Mouse (Mus musculus): ENCODE measurements around the gene Ccin.

Ccin gene

DNA sequence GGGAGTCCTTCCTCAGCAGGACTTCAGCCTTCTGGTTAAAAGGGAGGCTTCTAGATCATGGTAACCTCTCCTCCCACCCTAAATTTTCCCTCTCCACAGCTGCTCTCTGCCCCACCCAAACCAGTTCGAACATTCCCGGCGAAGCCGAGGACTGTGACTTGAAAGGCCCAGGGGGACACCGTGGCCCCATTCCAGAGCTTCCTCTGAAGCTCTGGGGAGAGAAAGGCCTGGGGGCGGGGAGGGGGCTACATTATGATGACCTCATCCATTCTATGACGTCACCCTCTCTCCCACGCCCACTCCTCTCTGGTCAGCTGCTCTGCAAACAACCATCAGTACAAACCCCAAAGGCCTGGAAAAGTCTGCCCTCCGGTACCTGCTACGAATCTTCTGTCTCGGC is at the start of gene Ccin:
Gene Ccin, plus strand, starts transcription at position 303 of the 400 bp plus-strand sequence.
- no peak for DNase-seq (ENCODE audit: low read depth)

GRCm38 (mm10) chr4:43936186-43936585 is 47.1 kb upstream of the Ccin start:
- DNase-seq (ENCODE audit: low read depth), result peak; percentile 70

DNA sequence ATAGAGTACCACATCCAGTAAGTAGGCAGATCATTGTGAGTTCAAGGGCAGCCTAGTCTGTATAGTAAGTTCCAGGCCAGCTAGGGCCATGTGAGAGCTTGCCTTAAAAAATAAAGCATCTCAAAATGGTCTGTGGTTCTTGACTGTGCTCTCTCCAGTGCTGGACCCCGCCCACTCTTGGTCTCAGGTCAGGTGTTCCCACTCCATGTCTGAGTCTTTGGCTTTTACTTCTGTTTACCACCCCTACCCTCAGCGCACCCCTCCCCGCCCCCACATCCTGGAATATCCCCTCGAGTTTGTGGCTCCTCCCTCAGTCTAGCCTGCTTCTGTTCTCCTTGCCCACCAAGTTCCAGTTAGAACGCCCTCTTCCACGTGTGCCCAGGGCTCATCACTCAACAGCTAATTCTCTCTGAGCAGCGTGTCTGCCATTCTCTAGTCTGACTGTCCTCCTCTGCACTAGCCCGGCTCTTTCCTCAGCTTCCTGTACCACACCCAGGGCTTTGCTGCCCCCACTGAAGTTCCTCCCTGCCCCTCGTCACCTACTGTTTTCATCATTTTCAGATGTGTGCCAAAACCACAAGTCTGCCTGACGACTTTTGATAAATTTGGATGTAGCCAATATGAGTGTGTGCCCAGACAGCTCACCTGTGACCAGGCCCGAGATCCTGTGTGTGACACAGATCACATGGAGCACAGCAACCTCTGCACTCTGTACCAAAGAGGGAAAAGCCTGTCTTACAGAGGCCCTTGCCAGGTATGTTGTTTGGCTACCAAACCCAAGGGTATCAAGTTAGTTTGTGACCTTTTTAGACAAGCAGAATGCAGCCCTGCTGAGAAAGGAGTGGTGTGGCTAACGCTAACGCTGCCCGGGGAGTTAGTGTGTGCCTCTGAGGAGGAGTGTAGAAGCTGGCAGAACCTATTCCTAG is 46.3 kb upstream of the Ccin start:
- peak; percentile 78 for DNase-seq (ENCODE audit: low read depth)

DNA sequence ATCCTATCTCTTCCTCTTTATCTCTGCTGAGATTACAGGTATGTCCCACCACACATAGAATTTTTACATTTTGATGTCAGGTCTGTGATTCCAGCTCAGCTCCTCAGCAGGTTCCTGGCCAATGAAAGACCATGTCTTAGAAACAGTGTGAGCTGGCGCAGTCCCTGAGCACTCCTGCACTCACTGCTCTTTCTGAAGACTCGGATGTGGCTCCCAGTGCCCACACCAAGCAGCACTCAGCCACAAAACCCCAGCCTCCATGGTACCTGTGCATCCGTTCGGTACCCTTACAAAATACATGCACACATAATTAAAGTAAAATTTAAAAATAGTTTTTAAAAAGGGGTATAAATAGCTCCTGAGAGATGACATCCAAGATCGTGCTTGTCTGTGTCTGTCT is 42.0 kb upstream of the Ccin start:
- no peak for DNase-seq (ENCODE audit: low read depth)

- no peak for DNase-seq (ENCODE audit: low read depth)
Observed at GRCm38 (mm10) chr4:43942421-43942820, 40.9 kb upstream of the Ccin start.

- peak; percentile 35 for DNase-seq (ENCODE audit: low read depth)
Observed at GRCm38 (mm10) chr4:43947571-43947970, 35.7 kb upstream of the Ccin start.

GRCm38 (mm10) chr4:43957292-43957845 is 25.9 kb upstream of the Ccin start, which contains the start of gene Glipr2:
Glipr2 (plus strand) TSS chr4:43957401.
- peak; percentile 88 for DNase-seq (ENCODE audit: low read depth)

DNA sequence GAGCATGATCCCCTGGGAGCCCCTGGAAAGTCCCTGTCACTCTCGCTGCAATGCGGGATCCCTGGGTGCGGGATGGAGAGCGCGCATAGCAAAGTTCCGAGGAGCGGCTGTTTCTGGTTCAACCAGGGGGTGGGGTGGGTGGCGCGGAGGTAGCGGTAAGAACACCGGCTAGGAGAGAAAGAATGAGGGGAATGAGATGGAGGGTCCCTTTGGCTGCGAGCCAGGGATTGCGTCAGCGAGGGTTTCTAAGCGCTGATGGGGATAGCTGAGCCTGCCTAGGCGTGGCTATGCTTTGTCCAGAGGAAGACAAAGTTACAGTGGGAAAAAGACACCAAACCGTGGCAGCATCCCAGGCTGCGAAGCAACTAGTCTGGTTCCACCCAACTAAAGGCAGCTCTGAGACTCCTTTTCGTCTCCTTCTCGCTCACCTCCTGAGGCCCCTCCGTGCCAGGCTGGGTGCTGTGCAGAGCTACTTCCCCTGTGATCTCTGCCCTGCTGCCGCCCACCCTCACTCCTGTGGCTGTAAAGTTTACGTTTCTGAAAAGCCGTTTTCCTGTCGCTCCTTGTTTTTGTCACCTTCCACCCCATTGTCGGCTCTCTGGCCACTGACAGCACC is 25.3 kb upstream of the Ccin start:
- peak; percentile 51 for DNase-seq (ENCODE audit: low read depth)

DNA sequence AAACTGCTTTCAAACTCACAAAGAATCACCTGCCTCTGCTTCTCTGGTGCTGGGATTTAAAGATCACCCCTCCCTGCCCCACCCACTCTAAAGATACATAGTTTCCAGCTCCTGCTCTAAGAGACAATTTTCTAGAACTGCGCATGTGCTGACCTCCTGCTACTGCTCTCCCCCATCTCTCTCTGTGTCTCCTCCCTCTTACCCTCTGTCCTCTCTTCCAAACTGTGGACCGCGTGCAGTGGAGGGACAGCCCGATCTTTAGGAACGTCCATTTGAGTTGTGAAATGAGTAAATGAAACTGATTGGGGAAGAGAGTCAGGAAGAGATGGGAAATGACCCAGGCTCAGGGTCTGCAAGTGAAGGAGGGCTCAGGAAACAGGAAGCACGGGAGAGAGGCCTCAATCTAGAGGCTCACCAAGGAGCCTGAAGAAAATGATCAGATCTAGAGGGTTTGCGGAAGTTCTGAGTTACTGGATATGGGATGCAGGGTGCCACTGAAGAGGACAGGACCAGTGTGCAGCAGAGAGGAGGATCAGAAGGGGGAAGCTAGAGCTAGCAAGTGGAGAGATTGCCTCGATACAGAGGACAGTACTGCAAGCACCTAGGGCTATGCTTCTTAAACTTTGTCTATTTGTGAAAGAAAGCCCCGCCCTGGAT is 23.6 kb upstream of the Ccin start:
- DNase-seq (ENCODE audit: low read depth), result peak; percentile 82

DNA sequence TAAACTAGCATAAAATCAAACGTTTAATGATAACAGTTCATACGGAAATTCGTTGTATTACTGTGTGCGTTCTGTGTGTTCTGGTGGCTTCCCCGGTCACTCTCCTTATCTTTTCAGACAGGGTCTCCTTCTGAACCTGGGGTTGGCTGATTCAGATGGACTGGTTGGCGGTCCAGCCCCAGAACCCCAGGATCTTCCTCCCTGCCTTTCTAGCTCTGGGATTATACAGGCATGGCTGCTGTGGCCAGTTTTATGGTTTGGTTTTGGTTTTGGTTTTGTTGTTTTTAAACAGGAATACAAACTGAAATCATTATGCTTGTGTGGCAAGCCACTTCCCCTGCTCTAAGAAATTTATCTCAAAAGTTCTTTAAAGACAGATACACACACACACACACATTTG is 23.1 kb upstream of the Ccin start:
- peak; percentile 71 for DNase-seq (ENCODE audit: low read depth)

DNA sequence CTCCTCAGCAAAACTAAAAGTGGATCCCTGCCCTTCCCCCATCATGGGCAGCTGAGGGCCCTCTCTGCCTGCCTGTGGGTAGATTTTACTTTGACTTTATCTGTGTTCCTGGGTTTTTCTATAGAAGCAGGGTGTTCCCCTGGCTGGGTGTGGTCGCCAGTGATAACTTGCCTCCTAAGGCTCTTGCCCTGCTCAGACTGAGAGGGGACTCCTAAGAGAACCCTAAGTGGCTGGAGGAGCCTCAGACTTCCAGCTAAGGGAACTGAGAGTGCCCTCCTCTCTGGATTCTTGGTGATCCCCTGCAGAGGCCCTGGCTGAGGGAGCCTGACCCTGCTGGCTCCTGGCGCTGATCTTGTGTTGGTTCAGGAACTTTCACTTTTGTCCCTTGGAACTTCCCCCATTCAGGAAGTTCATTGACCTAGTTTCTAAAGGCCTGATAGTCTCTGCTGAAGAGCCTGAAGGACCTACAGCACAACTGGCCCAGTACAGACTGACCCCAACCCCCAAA is 18.9 kb upstream of the Ccin start:
- DNase-seq (ENCODE audit: low read depth), result no peak

DNA sequence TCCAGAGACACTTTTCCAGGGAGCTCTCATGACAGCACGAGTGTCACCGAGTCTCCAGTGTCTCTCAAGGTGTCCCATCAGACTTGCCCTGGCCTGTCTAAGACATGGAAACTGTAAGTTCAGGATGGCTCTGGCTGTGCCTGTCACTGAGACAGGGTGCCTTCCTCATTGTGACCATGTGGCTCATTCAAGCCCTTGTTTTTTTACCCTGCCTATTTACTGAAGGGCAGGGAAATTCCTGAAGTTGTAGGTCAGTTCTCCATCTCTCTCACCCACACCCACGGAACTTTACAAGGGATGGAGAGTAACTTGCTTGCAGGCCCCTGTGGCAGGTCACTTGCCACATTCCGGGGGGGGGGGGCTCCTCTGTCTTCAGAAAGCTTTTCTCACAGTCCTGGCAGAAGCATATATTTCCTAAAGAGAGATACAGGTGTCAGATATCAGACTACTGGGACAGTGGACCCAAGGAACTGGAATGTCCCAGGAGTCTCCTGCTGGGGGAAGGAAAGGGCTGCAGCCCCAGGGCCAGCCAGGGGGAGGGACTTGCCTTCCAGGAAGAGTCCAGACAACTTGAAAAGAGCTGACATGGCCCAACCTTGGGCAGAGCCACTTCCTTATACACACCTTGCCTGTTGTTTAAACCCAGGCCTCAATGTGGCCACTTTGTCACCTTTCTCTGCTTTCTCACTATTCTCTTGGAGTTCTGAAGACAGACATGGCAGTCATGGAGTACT is 18.2 kb upstream of the Ccin start:
- DNase-seq (ENCODE audit: low read depth), result no peak

DNA sequence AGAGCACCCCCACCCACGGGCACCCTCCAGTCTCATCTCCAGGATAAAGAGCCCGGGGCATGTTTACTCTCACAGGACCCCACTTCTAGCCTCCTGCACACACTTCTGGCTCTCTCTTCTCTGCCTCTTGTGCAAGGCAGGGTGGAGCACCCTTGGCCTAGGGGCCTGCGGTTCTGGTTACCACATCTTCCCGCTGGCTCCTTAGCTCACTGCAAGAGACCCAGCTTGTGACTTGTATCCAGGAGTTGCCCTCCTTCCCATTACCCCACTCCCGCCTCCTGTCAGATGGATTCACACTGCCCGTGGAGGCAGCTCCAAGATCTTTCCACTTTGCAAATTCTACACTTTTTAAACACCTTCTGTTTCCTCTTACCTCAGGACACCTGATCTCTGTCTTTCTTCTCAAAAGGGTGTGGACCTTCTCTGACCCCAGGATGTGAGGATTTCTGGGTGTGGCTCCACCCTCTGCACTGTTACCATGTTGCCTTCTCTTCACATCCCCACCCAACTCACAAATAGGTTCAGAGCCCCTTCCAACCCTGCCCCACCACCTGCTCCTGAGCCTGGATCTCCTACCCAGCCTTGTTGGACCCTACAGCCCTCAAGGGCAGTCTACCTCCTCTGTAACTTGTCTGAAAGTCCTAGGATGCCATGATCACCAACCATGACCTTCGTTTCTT is 17.3 kb upstream of the Ccin start:
- DNase-seq (ENCODE audit: low read depth), result peak; percentile 28

DNA sequence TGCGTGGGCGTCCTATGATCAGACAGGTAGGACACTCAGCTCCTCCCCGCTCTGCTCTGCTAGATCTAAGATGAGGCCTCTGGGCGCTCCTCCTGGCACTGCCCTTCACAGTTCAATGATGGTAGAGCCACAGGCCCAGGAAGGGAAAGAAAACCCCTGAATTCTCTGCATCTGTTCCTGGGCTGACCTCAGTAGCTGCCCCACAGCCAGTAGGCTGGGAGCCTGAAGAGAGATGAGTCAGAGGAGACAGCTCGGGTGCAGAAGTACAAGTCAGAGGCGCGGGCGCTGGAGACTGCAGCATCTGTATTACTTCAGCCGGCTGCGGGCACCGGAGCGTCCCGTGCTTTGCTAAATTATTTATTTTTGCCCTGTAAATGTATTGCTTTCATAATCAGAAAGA is 14.6 kb upstream of the Ccin start:
- peak; percentile 49 for DNase-seq (ENCODE audit: low read depth)

DNA sequence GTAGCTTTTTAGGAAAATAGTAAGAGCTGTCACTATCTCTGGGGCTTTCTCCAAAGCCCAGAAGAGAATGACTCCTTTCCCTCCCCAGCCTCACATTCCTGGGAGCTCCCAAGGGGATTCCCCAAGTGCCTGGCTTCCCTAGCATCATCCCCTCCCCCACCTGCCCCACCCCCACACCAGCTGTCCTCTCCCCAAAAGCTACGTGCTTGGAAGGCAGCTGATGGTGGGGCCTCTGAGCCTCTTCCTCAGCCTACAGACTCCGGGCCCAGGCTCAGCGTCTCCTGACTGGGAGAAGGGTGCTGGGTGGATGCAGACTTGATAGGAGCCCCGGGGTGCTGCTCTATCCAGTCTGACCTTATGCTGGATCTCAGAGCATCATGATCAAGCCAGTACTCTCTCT is 13.9 kb upstream of the Ccin start:
- no peak for DNase-seq (ENCODE audit: low read depth)

DNA sequence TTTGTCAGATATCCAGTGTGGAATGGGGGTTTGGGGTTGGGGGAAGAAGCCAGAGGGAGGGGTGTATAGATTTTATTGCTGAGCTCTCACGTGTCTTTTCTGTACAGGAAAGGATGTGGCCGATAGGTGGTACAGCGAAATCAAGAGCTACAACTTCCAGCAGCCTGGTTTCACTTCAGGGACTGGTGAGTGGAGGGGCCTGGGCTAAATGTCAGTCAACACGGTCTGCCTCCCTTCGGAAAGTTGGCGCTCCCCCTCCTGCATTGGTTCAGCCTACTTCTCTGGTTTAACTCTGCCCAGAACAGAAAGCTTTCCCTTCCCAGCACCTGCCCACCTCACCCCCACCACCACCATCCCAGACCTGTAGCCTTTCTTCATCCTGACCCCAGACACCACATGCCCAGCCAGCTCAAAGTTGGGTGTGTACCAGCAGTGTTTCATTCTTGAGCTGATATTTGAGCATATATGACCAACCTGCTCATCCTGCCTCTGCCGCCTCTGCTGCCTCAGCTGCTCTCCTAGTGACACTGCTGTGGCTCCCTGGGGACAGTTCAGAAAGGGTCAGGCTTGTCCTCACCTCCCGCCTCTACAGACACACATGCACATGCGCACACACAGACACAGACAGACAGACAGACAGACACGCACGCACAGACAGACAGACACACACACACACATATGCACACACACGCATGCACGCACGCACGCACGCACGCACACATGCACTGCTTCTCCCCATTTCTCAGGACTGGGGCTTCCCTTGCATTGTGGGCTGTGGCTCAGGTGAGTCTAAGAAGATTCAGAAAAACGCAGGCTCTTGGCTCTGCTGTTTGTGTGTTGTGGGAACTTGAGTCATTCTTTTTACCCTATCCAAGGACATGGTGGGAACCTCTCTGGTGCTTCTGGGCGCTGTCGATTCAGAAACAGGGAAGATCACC is 12.6 kb upstream of the Ccin start:
- DNase-seq (ENCODE audit: low read depth), result no peak

DNA sequence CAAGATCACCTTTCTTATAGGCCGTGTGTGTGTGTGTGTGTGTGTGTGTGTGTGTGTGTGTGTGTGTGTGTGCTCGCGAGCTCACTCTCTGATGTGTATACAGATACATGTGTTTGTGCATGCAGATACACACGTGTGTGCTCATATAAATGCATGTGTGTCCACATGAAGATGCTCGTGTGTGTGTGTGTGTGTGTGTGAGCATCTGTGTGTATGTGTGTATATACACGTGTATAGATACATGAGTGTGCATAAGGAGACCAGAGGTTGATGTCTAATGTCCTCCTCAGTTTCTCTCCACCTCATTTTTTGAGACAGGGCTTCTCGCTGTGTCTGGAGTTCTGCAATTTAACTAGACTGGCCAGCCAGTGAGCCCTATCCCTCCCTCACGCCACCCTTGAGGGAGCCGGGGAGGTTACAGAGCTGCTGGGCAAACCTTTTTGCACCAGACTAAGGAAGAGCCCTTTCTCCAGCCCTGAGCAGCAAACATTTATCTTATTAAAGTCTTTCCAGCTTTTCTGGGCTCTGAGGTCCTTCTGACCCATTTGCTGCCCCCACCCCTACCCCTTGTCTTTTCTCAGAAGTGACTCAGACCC is 11.6 kb upstream of the Ccin start:
- DNase-seq (ENCODE audit: low read depth), result no peak

DNA sequence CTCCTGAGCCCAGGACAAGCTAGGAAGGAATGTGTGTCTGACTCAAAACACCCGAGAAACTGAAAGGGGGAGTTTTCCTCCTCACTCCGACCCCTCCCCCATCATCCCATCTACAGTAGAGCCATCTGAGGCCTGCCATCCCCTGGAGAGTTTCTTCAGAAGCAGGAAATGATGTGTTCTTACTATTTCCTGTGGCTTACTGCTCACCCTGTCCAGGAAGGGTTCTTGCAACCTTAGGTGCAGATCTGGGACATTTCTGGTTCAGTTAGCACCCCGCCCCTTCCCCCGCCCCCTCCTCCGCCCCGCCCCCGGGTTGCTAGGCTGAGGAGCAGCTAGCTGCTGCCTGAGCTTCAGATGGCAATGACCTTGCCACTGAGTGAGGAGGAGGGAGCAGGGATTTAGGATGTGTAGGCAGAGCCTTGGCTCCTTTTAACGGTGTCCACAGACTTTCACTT is 11.1 kb upstream of the Ccin start:
- DNase-seq (ENCODE audit: low read depth), result peak; percentile 98

GRCm38 (mm10) chr4:43973526-43973981 is 9.7 kb upstream of the Ccin start:
- DNase-seq (ENCODE audit: low read depth), result peak; percentile 70
